Mouse (Mus musculus): Measurements from ENCODE around the gene Vmn1r8.
A peak's percentile ranks its signal among the peaks of the same experiment; 100 is the strongest.

- TF ChIP-seq CTCF (IDR thresholded peaks at IDR 0.05; ENCODE audit: low read depth, low read length) (0 out of 2 replicates have a peak, but pooled peaks have one; percentile 7), TAL1 (conservative IDR thresholded peaks at IDR 0.05; ENCODE audit: low read depth, low read length) (no peak)
These were observed 31.6 kb downstream of the Vmn1r8 start for GRCm38 (mm10) chr6:57063730-57064129.
